Comparison of ENCODE assay signal across 23 mouse cellular contexts in the genomic region with DNA sequence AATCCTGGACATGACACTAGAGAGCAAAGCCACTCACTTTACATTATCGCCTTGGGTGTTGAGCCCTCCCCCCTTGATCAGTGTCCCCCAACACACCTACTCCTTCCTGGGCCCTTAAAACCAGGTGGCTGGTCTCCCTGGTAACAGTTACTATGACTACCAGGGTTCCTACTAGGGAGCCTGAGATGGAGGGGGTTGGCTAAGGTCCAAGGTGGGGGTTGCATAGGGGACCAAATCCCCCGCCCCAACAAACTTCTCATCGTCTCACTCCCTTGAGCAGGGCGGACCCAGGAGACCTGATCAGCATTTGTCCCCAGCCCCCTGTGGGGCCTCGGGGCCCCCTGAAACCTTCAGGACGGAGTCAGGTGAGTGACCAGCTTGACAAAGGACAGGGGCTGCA. TPM values are rescaled to one million over a fixed set of nuclear protein-coding genes. Genes with fewer than 3 reads are reported as not detected.
DNase-seq lines count a peak whose midpoint lies in the region; ATAC-seq lines count a peak whose summit lies in the region.
"Had no signal": no experiment of that assay in that cellular context is flagged by ENCODE, and none has a peak within 500 bp of the region (broad histone marks: within the 10 kb centered on the region; RNA-seq: fewer than 3 reads in every experiment).

No protein-coding gene starts in this region.

- 73% methylated on average over 6 of the region's 6 CpGs for WGBS in hindbrain, embryonic 12.5 days
- WGBS in hindbrain, embryonic 14.5 days, result 65% methylated on average over 6 of the region's 6 CpGs
- 65% methylated on average over 6 of the region's 6 CpGs for WGBS in neural tube, embryonic 13.5 days
- WGBS in neural tube, embryonic 15.5 days, result 77% methylated on average over 6 of the region's 6 CpGs

- H3K27ac ChIP-seq in hindbrain, embryonic 12.5 days, result no peak overlapping the region
- no peak overlapping the region for H3K27ac ChIP-seq in hindbrain, embryonic 14.5 days
- 0 out of 2 replicates have a peak overlapping the region, but pooled peaks have one; percentile 1 for H3K27ac ChIP-seq in neural tube, embryonic 13.5 days (replicated peaks)
- no peak overlapping the region for H3K27ac ChIP-seq in neural tube, embryonic 15.5 days (replicated peaks)
- H3K27ac ChIP-seq: heart, embryonic 10.5 days; limb, embryonic 12.5 days; macrophage; midbrain, embryonic 12.5 days had no signal

- H3K4me2 ChIP-seq in hindbrain, embryonic 12.5 days (replicated peaks), result 0 out of 2 replicates have a peak overlapping the region, but pooled peaks have one; percentile 90
- H3K4me2 ChIP-seq in hindbrain, embryonic 14.5 days (replicated peaks), result no peak overlapping the region
- no peak overlapping the region for H3K4me2 ChIP-seq in neural tube, embryonic 13.5 days
- H3K4me2 ChIP-seq in neural tube, embryonic 15.5 days, result no peak overlapping the region
- H3K4me2 ChIP-seq: limb, embryonic 12.5 days; liver, embryonic 11.5 days had no signal

- H3K4me1 ChIP-seq in hindbrain, embryonic 12.5 days, result peaks cover 40% of the 10 kb centered on the region
- peaks cover 31% of the 10 kb centered on the region for H3K4me1 ChIP-seq in hindbrain, embryonic 14.5 days (replicated peaks; ENCODE audit: control insufficient read depth, insufficient read depth, low read length)
- peaks cover 47% of the 10 kb centered on the region for H3K4me1 ChIP-seq in neural tube, embryonic 13.5 days (replicated peaks)
- H3K4me1 ChIP-seq in neural tube, embryonic 15.5 days, result peaks cover 38% of the 10 kb centered on the region

- no peak overlapping the region for H3K9ac ChIP-seq in hindbrain, embryonic 12.5 days
- H3K9ac ChIP-seq in hindbrain, embryonic 14.5 days, result no peak overlapping the region
- peak overlapping the region; percentile 38; the same call in 1 of the 2 replicates for H3K9ac ChIP-seq in neural tube, embryonic 13.5 days
- no peak overlapping the region for H3K9ac ChIP-seq in neural tube, embryonic 15.5 days (replicated peaks)
- H3K9ac ChIP-seq: limb, embryonic 12.5 days; liver, postnatal 0 days had no signal

- peaks cover 49% of the 10 kb centered on the region for H3K36me3 ChIP-seq in hindbrain, embryonic 12.5 days
- peaks cover 52% of the 10 kb centered on the region for H3K36me3 ChIP-seq in hindbrain, embryonic 14.5 days (replicated peaks; ENCODE audit: control insufficient read depth, insufficient read depth)
- H3K36me3 ChIP-seq in neural tube, embryonic 13.5 days, result peaks cover 54% of the 10 kb centered on the region
- peaks cover 48% of the 10 kb centered on the region for H3K36me3 ChIP-seq in neural tube, embryonic 15.5 days

- ATAC-seq in hindbrain, embryonic 12.5 days (ENCODE audit: low FRiP score), result no peak
- ATAC-seq in hindbrain, embryonic 14.5 days (ENCODE audit: low FRiP score), result no peak
- ATAC-seq in neural tube, embryonic 13.5 days (ENCODE audit: low read depth), result no peak
- no peak for ATAC-seq in neural tube, embryonic 15.5 days (ENCODE audit: low FRiP score)
- no peak for ATAC-seq in granulocyte monocyte progenitor cell, adult 5-6 weeks (replicated peaks; ENCODE audit: poor library complexity, severe bottlenecking)
- ATAC-seq: CD4-positive, CD25-positive, alpha-beta regulatory T cell, adult 4 months; liver, postnatal 0 days; lung, postnatal 0 days had no signal

- no peaks in the 10 kb centered on the region for H3K9me3 ChIP-seq in hindbrain, embryonic 12.5 days (replicated peaks)
- no peaks in the 10 kb centered on the region for H3K9me3 ChIP-seq in hindbrain, embryonic 14.5 days (ENCODE audit: control insufficient read depth, low read length)
- no peaks in the 10 kb centered on the region for H3K9me3 ChIP-seq in neural tube, embryonic 13.5 days
- no peaks in the 10 kb centered on the region for H3K9me3 ChIP-seq in neural tube, embryonic 15.5 days (replicated peaks)
- H3K9me3 ChIP-seq: heart, embryonic 10.5 days; limb, embryonic 12.5 days; midbrain, embryonic 12.5 days had no signal

- no peaks in the 10 kb centered on the region for H3K27me3 ChIP-seq in hindbrain, embryonic 12.5 days
- no peaks in the 10 kb centered on the region for H3K27me3 ChIP-seq in hindbrain, embryonic 14.5 days (ENCODE audit: control insufficient read depth, insufficient read depth, low read length)
- H3K27me3 ChIP-seq in neural tube, embryonic 13.5 days, result no peaks in the 10 kb centered on the region
- no peaks in the 10 kb centered on the region for H3K27me3 ChIP-seq in neural tube, embryonic 15.5 days (replicated peaks)
- H3K27me3 ChIP-seq: limb, embryonic 12.5 days; midbrain, embryonic 12.5 days had no signal

- peak; percentile 32 for DNase-seq in cerebellum, adult 8-10 months
- no peak for DNase-seq in cerebellum, postnatal 36 days
- DNase-seq in hindbrain, embryonic 14.5 days (ENCODE audit: low spot score), result no peak
- DNase-seq: adrenal gland, postnatal 14 days; gastrocnemius, postnatal 36 days; kidney, adult 9 months; kidney, postnatal 14 days; liver, postnatal 0 days; retina, postnatal 1 day; right cerebral cortex, postnatal 25 days; spleen, adult 18-20 months; thymus, postnatal 14 days had no signal

- no peak overlapping the region for H3K4me3 ChIP-seq in hindbrain, embryonic 12.5 days
- no peak overlapping the region for H3K4me3 ChIP-seq in hindbrain, embryonic 14.5 days (replicated peaks; ENCODE audit: low read length)
- H3K4me3 ChIP-seq in neural tube, embryonic 13.5 days, result no peak overlapping the region
- no peak overlapping the region for H3K4me3 ChIP-seq in neural tube, embryonic 15.5 days (replicated peaks)
- H3K4me3 ChIP-seq: heart, embryonic 10.5 days; limb, embryonic 12.5 days; midbrain, embryonic 12.5 days had no signal

RNA-seq across cellular contexts. Expression of gene Numbl, which starts 3.7 kb away (rescaled TPM):
- polyA plus RNA-seq in hindbrain, embryonic 12.5 days (2016; fragmentation: Nextera tagmentation; extraction: Ambion mirVana), result 60.2 and 63.0 TPM in 2 replicates
- 36.2 and 39.2 TPM in 2 replicates for polyA plus RNA-seq in hindbrain, embryonic 14.5 days (2014; fragmentation: Nextera tagmentation; extraction: Ambion mirVana)
- 52.8 and 55.3 TPM in 2 replicates for polyA plus RNA-seq in neural tube, embryonic 13.5 days (2015; fragmentation: Nextera tagmentation; extraction: Ambion mirVana)
- polyA plus RNA-seq in neural tube, embryonic 15.5 days (2015; fragmentation: Nextera tagmentation; extraction: Ambion mirVana), result 47.7 and 60.7 TPM in 2 replicates
- 1.2 and 1.3 TPM in 2 replicates for total RNA-seq in granulocyte monocyte progenitor cell, adult 5-6 weeks (2014; fragmentation: Nextera tagmentation)
- total RNA-seq in granulocyte monocyte progenitor cell, adult 5-6 weeks (2017), result 0.69 and 1.1 TPM in 2 replicates

RNA-seq across cellular contexts. Expression of gene Coq8b, which starts 29.1 kb away (rescaled TPM):
- 23.2 and 24.3 TPM in 2 replicates for polyA plus RNA-seq in hindbrain, embryonic 12.5 days (2016; fragmentation: Nextera tagmentation; extraction: Ambion mirVana)
- 17.4 and 17.8 TPM in 2 replicates for polyA plus RNA-seq in hindbrain, embryonic 14.5 days (2014; fragmentation: Nextera tagmentation; extraction: Ambion mirVana)
- 22.2 and 22.6 TPM in 2 replicates for polyA plus RNA-seq in neural tube, embryonic 13.5 days (2015; fragmentation: Nextera tagmentation; extraction: Ambion mirVana)
- 20.1 and 20.9 TPM in 2 replicates for polyA plus RNA-seq in neural tube, embryonic 15.5 days (2015; fragmentation: Nextera tagmentation; extraction: Ambion mirVana)
- total RNA-seq in granulocyte monocyte progenitor cell, adult 5-6 weeks (2014; fragmentation: Nextera tagmentation), result 13.3 and 15.9 TPM in 2 replicates
- total RNA-seq in granulocyte monocyte progenitor cell, adult 5-6 weeks (2017), result 9.5 and 10.0 TPM in 2 replicates

RNA-seq across cellular contexts. Expression of gene Itpkc, which starts 33.4 kb away (rescaled TPM):
- 10.2 and 10.7 TPM in 2 replicates for polyA plus RNA-seq in hindbrain, embryonic 12.5 days (2016; fragmentation: Nextera tagmentation; extraction: Ambion mirVana)
- polyA plus RNA-seq in hindbrain, embryonic 14.5 days (2014; fragmentation: Nextera tagmentation; extraction: Ambion mirVana), result 6.5 and 8.7 TPM in 2 replicates
- polyA plus RNA-seq in neural tube, embryonic 13.5 days (2015; fragmentation: Nextera tagmentation; extraction: Ambion mirVana), result 5.1 and 7.5 TPM in 2 replicates
- 5.9 and 6.1 TPM in 2 replicates for polyA plus RNA-seq in neural tube, embryonic 15.5 days (2015; fragmentation: Nextera tagmentation; extraction: Ambion mirVana)
- 2.1 and 7.7 TPM in 2 replicates for total RNA-seq in granulocyte monocyte progenitor cell, adult 5-6 weeks (2014; fragmentation: Nextera tagmentation)
- 1.8 and 2.2 TPM in 2 replicates for total RNA-seq in granulocyte monocyte progenitor cell, adult 5-6 weeks (2017)
